Mouse (Mus musculus) forebrain, embryonic 11.5 days (tissue): ENCODE data around the gene Gm17361. TPM values are rescaled to one million over a fixed set of nuclear protein-coding genes. Genes with fewer than 3 reads are reported as not detected.
"Not testable (repeated sequence)": the region's sequence is repeated elsewhere in the genome, so short reads cannot be mapped to it uniquely, and the experiment has no call there.

Experiments
- ATAC-seq: fragments of 200-750 bp; cut with Nextera tagmentation; replicated peaks from 2 replicates; pipeline ENCODE4 v1.8.0; 2017; ENCODE audit warnings: moderate TSS enrichment; ENCODE audit not compliant: low FRiP score
- DNase-seq: peaks from one replicate; pipeline ENCODE4 v3.0.0-alpha.2; 2017; ENCODE audit warnings: low spot score
- H3K27ac ChIP-seq: fragments of 300-500 bp; sonication (generic); 2 replicates; pipeline ENCODE4 v1.5.1; 2014; ENCODE audit warnings: low read depth, low read length
- H3K27me3 ChIP-seq: fragments of 300-500 bp; sonication (generic); 2 replicates; pipeline ENCODE4 v1.6.1; 2014; ENCODE audit warnings: mild to moderate bottlenecking, low read length, mixed read lengths; ENCODE audit not compliant: control insufficient read depth, insufficient read depth
- H3K36me3 ChIP-seq: fragments of 300-500 bp; sonication (generic); 2 replicates; pipeline ENCODE4 v1.6.1; 2014; ENCODE audit warnings: mild to moderate bottlenecking, low read length, moderate library complexity, mixed read lengths; ENCODE audit not compliant: control insufficient read depth, insufficient read depth
- H3K4me1 ChIP-seq: fragments of 300-500 bp; sonication (generic); replicated peaks from 2 replicates; pipeline ENCODE4 v1.6.1; 2014; ENCODE audit warnings: low read length, mixed read lengths; ENCODE audit not compliant: control insufficient read depth, insufficient read depth
- H3K4me2 ChIP-seq: fragments of 300-500 bp; sonication (generic); 2 replicates; pipeline ENCODE4 v1.6.1; 2014; ENCODE audit warnings: low read depth, mild to moderate bottlenecking, low read length, moderate library complexity, mixed read lengths; ENCODE audit not compliant: severe bottlenecking
- H3K4me3 ChIP-seq: fragments of 300-500 bp; sonication (generic); 2 replicates; pipeline ENCODE4 v1.5.1; 2014; ENCODE audit warnings: low read depth, low read length
- H3K9ac ChIP-seq: fragments of 300-500 bp; sonication (generic); 2 replicates; pipeline ENCODE4 v1.6.1; 2014; ENCODE audit warnings: low read length
- H3K9me3 ChIP-seq: fragments of 300-500 bp; sonication (generic); 2 replicates; pipeline ENCODE4 v1.6.1; 2016; ENCODE audit warnings: low read length, mixed read lengths; ENCODE audit not compliant: control insufficient read depth
- WGBS: fragments of 180-500 bp; shearing (Covaris S2); extraction: QIAGEN DNeasy Blood & Tissue Kit; methylation state at CpG from one replicate; pipeline ENCODE4 v1.1.7; 2014; 5-methylcytosine and 5-hydroxymethylcytosine counted together
- polyA plus RNA-seq: library from polyadenylated mRNA; unstranded; fragments of >200 nt; fragmentation: Nextera tagmentation; extraction: Ambion mirVana; gene quantifications from 2 replicates; pipeline ENCODE4 v1.2.1, GENCODE M21; 2014

The Gm17361 gene
- not detected in 2 replicates for polyA plus RNA-seq

DNA sequence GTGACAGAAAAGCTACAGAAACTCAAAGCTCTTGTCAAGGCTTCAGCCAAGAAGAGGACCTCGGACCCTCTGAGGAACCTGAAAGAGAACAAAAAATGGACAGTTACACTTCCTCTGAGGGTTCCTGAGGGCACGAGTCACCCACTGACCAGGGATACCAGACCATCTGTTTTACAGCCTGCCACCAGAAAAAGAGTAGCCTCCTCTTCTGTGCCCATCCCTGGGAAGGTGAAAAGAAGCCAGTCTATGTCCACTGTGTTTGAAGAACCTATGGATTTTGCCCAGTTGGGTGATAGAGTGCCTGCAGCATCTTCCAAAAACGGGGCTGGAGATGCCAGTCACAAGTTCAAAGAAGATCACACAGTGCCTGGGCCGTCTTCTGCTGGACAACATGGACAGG lies at the start of gene Gm17361:
Gm17361 (plus strand) TSS at position 301 of the 400 bp plus-strand sequence.
- H3K9me3 ChIP-seq, H3K27ac ChIP-seq, H3K27me3 ChIP-seq, ATAC-seq, H3K4me3 ChIP-seq, H3K36me3 ChIP-seq, H3K4me1 ChIP-seq, H3K9ac ChIP-seq, H3K4me2 ChIP-seq, DNase-seq: not testable (repeated sequence)
- no CpG with 5 or more reads among the region's 4 CpGs for WGBS
